Mouse (Mus musculus): ENCODE results near the gene BC025446.
"Not testable (repeated sequence)": the region's sequence is repeated elsewhere in the genome, so short reads cannot be mapped to it uniquely, and the experiment has no call there.

Gene BC025446

DNA sequence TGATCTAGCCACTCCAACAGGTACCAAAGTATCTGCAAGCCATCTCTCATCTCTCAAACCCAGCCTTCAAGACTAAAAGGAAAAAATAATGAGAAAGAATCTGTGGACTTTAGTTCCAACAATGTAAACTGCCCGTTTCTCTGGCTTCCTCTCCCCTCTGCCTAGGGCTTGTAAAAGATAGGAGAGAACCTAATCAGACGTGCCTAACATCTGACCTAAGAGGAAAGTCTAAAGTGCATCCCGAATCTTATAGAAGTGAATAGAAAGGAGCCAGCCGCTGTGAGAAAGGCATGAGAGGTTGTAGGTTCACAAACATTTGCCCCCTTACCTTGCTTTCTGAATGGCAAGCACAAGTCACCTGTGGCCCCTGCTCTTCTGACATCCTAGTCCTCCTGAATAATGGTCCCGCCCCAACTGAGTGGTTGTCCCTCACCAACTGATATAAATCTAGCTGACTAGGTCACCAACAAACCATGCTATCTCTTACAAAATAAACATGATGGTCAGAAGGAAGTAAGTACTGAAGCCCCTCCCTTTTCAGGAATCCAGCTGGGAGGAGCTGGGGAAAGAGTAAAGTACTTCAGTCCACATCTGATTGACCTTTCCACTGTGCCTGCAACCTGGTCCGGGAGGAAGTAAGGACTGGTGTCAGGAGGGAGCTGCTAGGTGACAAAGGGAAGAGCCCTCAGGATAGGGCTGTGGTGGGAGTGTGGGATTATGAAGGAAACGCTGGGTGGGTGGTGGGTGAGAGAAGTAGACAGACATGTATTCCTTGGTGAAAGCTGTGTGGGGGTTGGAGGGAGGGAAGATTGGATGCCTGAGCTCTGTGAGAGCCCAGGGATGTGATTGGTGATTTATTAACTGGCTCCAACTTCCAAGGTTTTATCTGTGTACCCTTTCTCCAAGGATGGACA lies at the start of gene BC025446:
BC025446 (plus strand) TSS at position 599 of the 914 bp plus-strand sequence.
- DNase-seq (ENCODE audit: low read depth in 1 of 2, low spot score in 2 of 2), result no peak

GRCm38 (mm10) chr15:75175506-75175905 lies 40.7 kb upstream of the BC025446 start:
- no peak for DNase-seq (ENCODE audit: low read depth in 1 of 2, low spot score in 2 of 2)

DNA sequence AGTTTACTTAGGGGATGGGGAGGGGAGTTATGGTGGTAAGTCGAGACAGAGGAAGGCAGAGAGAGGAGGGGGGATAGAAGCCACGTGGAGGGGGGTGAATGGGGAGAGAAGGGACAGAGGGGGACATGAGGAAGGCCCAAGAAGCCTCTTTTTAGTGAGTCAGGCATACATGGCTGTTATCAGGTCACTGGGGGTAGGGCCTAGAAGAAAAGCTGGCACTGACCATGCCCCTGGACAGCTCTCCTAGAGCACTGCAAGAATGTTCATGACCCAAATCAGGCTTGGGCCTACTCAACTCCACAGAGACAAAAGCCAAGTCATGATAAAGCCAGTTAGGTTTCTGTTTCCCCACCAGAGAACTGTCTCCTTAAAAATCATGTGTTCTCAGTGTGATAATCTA lies 29.9 kb upstream of the BC025446 start:
- no peak for DNase-seq (ENCODE audit: low read depth in 1 of 2, low spot score in 2 of 2)

DNA sequence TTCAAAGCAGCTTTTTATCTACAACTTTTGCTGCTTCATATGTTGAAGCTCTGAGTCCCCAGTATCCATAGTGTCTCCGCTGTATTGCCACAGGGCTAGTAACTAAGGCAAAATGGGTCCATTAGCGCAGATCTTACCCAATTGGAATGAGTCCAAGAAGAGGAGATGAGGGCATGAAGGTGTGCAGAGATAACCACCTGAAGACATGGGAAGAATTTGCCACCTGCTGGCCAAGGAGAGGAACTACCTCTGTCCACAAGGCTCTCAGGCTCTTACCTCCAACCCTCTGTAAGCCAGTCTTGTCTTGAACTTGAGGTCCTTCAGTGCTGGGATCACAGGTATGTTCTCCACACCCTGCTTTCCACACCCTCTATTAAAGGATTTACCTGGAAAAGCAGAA lies 27.1 kb upstream of the BC025446 start:
- DNase-seq (ENCODE audit: low read depth in 1 of 2, low spot score in 2 of 2), result no peak

DNA sequence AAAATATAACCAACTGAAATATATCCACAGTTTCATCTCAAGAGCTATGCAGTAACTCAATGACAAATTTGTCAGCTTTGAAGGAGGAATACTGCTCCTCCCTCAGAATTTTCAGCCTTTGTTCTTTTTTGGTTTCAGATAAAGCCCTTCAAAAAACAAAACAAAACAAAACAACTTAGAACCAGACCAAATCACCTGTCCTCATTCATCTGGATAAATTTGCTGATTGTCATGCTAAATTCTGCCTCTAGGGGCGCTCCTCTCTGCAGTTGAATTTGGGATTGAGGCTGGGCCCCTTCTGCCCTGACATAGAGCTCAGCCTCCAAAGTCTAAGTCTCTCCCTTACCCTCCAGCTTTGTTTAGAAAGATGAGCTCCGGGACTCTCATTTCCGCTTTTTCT lies 25.6 kb upstream of the BC025446 start:
- DNase-seq (ENCODE audit: low read depth in 1 of 2, low spot score in 2 of 2), result not testable (repeated sequence)

DNA sequence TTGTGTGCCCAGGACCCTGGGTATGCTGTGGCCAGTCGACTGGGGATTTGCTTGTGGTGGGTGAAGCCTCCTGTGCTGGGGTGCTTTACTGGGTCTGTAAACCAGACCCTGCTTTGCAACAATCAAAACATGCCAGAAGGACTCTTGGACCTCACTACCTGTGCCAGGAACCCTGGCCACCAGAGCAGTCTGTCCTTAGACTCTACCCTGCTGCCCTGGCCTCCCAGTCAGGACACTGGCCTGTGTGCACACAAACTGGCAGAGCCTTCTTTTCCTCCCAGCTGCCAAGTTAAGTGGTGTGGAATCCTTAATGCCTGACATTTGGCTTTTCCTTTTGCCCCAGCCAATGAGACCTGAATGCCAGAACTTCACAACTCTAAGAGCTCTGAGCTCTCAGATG lies 655 bp downstream of the BC025446 start:
- no peak for DNase-seq (ENCODE audit: low read depth in 1 of 2, low spot score in 2 of 2)

- no peak for DNase-seq (ENCODE audit: low read depth in 1 of 2, low spot score in 2 of 2)
Observed at GRCm38 (mm10) chr15:75221942-75222341, 5.8 kb downstream of the BC025446 start.

DNA sequence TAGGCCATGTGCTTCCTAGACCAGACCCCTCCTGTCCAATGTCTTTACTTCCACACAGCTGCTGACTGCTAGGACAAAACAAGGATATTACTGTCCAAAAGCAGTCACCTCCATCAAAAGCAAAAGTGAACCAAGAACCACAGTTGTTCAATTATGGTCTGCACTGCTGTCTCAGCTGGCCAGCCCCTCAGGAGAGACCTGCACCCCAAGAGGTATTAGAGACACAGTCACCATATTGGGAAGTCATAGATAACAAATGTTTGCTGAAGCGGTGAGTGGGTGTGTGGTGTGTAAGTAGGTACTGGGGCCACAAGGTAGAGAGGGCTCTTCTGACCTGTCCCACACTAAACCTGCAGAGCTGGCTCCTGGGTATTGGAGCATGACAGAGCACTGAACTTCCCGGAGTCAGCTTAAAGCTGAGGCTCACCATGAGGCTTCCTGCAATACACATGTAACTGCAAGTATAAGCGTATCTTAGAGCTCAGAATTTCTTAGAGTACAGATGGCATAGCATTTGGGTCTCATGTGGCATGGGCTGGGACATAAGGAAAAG lies 21.6 kb downstream of the BC025446 start:
- no peak for DNase-seq (ENCODE audit: low read depth in 1 of 2, low spot score in 2 of 2)

- DNase-seq (ENCODE audit: low read depth in 1 of 2, low spot score in 2 of 2), result no peak
Observed at GRCm38 (mm10) chr15:75240558-75240957, 24.4 kb downstream of the BC025446 start.

DNA sequence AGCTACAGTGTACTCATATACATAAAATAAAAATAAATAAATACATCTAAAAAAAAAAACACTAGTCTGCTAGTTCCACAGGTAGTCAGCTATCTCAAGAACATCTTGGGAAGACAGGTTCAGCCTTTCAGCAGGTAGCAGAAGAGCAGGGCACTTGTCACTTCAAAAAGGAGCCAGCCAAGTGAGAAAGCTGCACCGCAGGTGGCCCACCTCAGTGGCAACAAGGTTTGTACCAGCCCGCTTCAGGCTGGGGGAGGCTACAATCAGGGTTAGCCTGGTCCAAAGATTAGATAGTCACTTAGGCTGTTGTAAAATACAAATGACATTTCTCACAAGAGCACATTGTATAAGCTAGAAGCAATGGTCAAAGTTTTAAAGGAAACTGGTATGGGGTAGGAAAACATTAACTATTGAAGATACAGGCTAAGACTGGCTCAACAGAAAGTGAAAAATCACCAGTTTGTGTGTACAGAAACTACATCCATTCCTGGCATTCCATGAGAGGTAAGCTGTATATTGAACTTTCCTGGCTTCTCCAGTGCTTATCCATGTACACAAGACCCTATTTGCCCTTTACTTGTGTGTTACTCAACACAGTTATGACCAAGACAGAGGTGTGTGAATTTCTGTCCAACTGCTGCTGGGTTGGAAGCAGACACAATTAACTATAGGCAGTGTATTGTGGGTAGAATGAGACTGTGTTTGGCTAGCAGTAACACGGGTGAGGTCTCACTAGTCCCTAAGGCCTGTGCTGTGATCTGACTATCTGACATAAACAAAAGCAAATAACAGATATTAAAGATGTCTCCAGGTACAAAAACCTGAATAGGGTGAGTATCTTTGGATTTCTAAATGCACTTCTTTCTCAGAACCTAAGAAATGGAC lies 26.8 kb downstream of the BC025446 start:
- DNase-seq (ENCODE audit: low read depth in 1 of 2, low spot score in 2 of 2), result no peak

DNA sequence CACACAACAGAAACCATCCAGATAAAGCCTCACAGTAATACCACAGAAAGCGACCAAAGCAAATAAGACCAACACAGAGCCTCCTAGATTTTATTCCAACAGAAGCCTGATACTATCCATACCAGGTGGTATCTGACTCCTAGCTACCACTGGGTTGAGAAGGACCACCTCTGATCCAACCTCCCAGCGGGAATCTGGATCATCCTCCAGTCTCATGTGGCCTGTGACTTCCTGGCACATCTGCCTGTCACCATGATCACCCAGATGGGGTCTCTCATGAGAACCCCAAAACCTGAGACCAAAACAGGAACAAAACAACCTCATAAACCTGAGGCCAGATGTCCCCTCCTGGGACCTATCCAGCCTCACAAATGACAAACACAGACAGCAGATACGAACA lies 38.5 kb downstream of the BC025446 start:
- DNase-seq (ENCODE audit: low read depth in 1 of 2, low spot score in 2 of 2), result no peak

DNA sequence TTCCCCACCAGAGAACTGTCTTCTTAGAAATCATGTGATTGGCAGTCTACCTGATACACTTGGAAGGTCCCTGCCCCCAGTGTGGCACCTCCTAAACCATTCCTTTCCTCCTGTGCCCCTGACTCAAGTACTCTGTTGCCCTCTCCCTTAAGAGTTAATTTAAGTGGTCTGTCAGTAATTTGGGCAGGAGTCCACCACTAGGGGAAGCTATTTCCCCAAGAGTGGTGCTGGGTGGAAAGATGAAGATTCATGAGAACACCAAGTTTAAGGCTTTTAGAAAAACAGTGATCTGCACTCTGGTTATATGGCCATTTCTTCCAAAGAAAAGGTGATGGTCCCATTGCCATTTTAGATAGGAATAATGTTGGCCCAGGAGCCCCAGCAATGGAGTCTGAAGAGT lies 49.7 kb downstream of the BC025446 start:
- DNase-seq (ENCODE audit: low read depth in 1 of 2, low spot score in 2 of 2), result no peak

- no peak for DNase-seq (ENCODE audit: low read depth in 1 of 2, low spot score in 2 of 2)
Observed at GRCm38 (mm10) chr15:75266626-75267025, 50.5 kb downstream of the BC025446 start.

DNA sequence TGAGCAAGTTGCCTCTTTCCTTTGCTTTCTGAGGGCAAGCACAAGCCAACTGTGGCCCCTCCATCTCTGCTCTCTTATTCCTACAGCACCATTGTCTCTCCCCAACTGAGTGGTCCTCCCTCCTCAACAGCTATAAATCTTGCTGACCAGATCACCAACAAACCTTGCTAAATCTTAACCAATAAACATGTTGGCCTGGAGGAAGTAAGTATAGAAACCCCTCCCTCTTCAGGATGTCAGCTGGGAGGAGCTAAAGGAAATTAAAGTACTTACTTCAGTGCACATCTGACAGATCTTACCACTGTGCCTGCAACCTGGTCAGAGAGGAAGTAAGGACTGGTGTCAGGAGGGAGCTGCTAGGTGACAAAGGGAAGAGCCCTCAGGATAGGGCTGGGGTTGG lies 51.9 kb downstream of the BC025446 start, which contains the start of gene Ly6f:
Ly6f (plus strand) TSS at position 301 of the 400 bp plus-strand sequence.
- DNase-seq (ENCODE audit: low read depth in 1 of 2, low spot score in 2 of 2), result no peak

DNA sequence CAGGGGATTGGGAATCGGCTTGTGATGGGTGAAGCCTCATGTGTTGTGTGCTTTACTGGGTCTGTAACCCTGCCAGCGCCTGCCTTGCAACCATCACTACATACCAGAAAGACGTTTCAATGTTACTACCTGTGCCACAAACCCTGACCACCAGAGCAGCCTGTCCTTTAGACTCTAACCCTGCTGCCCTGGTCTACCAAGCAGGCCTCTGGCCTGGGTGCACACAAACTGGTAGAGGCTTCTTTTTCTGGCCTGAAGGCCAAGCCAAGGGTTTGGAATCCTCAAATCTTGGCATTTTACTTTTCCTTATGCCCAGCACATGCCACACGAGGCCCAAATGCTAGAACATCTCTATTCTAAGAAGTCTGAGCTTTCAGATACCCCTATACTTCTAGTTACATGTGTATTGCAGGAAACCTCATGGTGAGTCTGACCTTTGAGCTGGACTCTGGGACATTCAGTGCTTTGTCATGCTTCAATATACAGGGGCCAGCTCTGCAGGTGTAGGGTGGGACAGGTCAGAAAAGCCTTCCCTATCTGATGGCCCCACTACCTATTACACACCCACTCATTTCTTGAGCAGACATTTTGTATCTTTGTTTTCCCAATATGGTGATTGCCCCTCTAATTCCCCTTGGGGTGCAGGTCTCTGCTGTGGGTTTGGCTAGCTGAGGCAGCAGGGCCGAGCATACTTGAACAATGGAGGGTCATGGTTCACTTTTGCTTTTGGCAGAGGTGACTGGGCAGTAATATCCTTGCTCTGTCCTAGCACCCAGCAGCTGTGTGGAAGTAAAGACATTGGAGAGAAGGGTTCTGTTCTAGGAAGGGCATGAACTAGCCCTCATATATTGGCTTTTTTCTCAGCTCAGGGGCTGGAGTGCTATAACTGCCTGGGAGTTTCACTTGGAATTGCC lies 53.0 kb downstream of the BC025446 start:
- DNase-seq (ENCODE audit: low read depth in 1 of 2, low spot score in 2 of 2), result no peak

GRCm38 (mm10) chr15:75270169-75270568 lies 54.0 kb downstream of the BC025446 start:
- DNase-seq (ENCODE audit: low read depth in 1 of 2, low spot score in 2 of 2), result no peak

GRCm38 (mm10) chr15:75270691-75271362 lies 54.7 kb downstream of the BC025446 start:
- DNase-seq (ENCODE audit: low read depth in 1 of 2, low spot score in 2 of 2), result no peak

DNA sequence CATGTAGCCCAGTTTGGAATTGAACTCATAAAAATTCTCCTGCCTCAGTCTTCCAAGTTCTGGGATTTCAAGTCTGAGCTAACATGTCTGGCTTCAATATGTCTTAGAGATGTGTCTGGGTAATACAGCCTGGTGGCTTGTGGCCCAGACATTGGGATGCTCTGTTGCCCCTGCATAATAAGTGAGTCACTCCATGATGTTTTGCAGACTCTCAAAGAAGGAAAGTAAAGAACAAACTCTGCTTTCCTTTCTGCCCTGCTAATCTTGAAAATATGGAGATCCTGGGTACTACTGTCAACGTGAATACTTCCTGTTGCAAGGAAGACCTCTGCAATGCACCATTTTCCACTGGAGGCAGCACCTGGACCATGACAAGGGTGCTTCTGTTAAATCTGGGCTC lies 55.2 kb downstream of the BC025446 start:
- no peak for DNase-seq (ENCODE audit: low read depth in 1 of 2, low spot score in 2 of 2)

DNA sequence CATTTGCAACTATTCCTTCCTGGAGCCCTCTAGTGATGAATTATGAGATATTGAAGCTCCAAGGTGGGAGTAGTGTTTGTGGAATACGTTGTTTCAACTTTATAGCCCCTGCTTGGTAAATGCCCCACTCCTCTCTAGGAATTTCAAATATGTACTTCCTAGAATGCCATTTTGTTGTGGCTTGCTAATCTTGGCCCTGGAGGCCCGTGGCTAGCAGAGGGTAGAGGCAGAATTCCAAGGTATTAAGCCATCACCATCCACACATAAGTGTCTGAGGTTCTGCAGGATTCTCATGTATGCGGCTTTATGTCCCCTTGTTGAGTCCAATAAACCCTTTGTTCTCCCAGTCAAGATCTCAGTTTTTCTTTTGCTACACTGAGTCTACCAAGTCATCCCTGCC lies 55.7 kb downstream of the BC025446 start:
- DNase-seq (ENCODE audit: low read depth in 1 of 2, low spot score in 2 of 2), result no peak
